Mouse (Mus musculus) MEL (cell line): Measurements from ENCODE around the gene Gfpt1. TPM values are rescaled to one million over a fixed set of nuclear protein-coding genes. Genes with fewer than 3 reads are reported as not detected.
A peak's percentile ranks its signal among the peaks of the same experiment; 100 is the strongest.

Experiments used
- DNase-seq: peaks from one replicate; pipeline ENCODE4 v3.0.0; 2011; ENCODE audit warnings: low read depth, low spot score
- H3K27ac ChIP-seq: 2 replicates; pipeline ENCODE4 v1.5.1; 2012; ENCODE audit warnings: low read depth, mild to moderate bottlenecking, control low read depth, low read length, moderate library complexity; ENCODE audit not compliant: control insufficient read depth
- H3K27me3 ChIP-seq, 2 experiments: fragments of 150-350 bp in 1 of 2; sonication (generic) in 1 of 2; 2 replicates each; pipeline ENCODE4 v1.6.1; 2012; ENCODE audit warnings: low read length in 2 of 2, mild to moderate bottlenecking in 2 of 2, improper control_type of control experiment in 1 of 2, moderate library complexity in 1 of 2; ENCODE audit not compliant: insufficient read depth in 2 of 2, control insufficient read depth in 1 of 2
- H3K36me3 ChIP-seq, 2 experiments: 2 replicates each; pipeline ENCODE4 v1.6.1; 2012 to 2014; ENCODE audit warnings: low read length in 2 of 2, improper control_type of control experiment in 1 of 2, inconsistent platforms in 1 of 2, mild to moderate bottlenecking in 1 of 2; ENCODE audit not compliant: insufficient read depth in 2 of 2, control insufficient read depth in 1 of 2
- H3K4me1 ChIP-seq, 2 experiments: fragments of 150-350 bp in 1 of 2; sonication (generic) in 1 of 2; 2 replicates each; pipeline ENCODE4 v1.6.1; 2012; ENCODE audit warnings: low read length in 2 of 2, improper control_type of control experiment in 1 of 2, mild to moderate bottlenecking in 1 of 2; ENCODE audit not compliant: insufficient read depth in 2 of 2, control insufficient read depth in 1 of 2
- H3K4me3 ChIP-seq, 2 experiments: fragments of 150-350 bp in 1 of 2; sonication (generic) in 1 of 2; 2 replicates each; pipeline ENCODE4 v1.5.1; 2012; ENCODE audit warnings: low read depth in 2 of 2, low read length in 2 of 2, mild to moderate bottlenecking in 2 of 2, moderate library complexity in 2 of 2, control low read depth in 1 of 2, improper control_type of control experiment in 1 of 2; ENCODE audit not compliant: control insufficient read depth in 1 of 2, insufficient read depth in 1 of 2
- H3K79me2 ChIP-seq: 2 replicates; pipeline ENCODE4 v1.6.1; 2012; ENCODE audit warnings: mild to moderate bottlenecking, low read length, moderate library complexity; ENCODE audit not compliant: control insufficient read depth, poor library complexity, insufficient read depth
- H3K9ac ChIP-seq: 2 replicates; pipeline ENCODE4 v1.6.1; 2012; ENCODE audit warnings: low read depth, mild to moderate bottlenecking, control low read depth, low read length, moderate library complexity; ENCODE audit not compliant: control insufficient read depth, poor library complexity, severe bottlenecking
- H3K9me3 ChIP-seq: fragments of 150-350 bp; sonication (generic); replicated peaks from 2 replicates; pipeline ENCODE4 v1.6.1; 2012; ENCODE audit warnings: mild to moderate bottlenecking, low read length, improper control_type of control experiment, moderate library complexity; ENCODE audit not compliant: insufficient read depth
- BHLHE40 ChIP-seq: IDR thresholded peaks from 2 replicates; pipeline ENCODE4 v1.6.1; 2012; ENCODE audit warnings: low read depth, mild to moderate bottlenecking, inconsistent platforms, low read length, improper control_type of control experiment, borderline replicate concordance
- CHD1 ChIP-seq: IDR thresholded peaks from 2 replicates; pipeline ENCODE4 v1.6.1; 2012; ENCODE audit warnings: low read depth, mild to moderate bottlenecking, inconsistent platforms, low read length, improper control_type of control experiment
- CHD2 ChIP-seq: IDR thresholded peaks from 2 replicates; pipeline ENCODE4 v1.6.1; 2011; ENCODE audit warnings: low read length, improper control_type of control experiment
- CTCF ChIP-seq, 3 experiments: IDR thresholded peaks in 2 of 3; conservative IDR thresholded peaks in 1 of 3; 2 replicates each; pipeline ENCODE4 v1.5.1; 2011 to 2012; ENCODE audit warnings: low read length in 3 of 3, low read depth in 2 of 3, mild to moderate bottlenecking in 2 of 3, improper control_type of control experiment in 1 of 3, inconsistent platforms in 1 of 3, mixed read lengths in 1 of 3, moderate library complexity in 1 of 3; ENCODE audit not compliant: control insufficient read depth in 1 of 3, insufficient read depth in 1 of 3, poor library complexity in 1 of 3, severe bottlenecking in 1 of 3
- E2F4 ChIP-seq: IDR thresholded peaks from 2 replicates; pipeline ENCODE4 v1.6.1; 2011; ENCODE audit warnings: low read depth, low read length, improper control_type of control experiment, borderline replicate concordance
- ELF1 ChIP-seq: IDR thresholded peaks from 2 replicates; pipeline ENCODE4 v1.6.1; 2014; ENCODE audit warnings: low read depth, mild to moderate bottlenecking, inconsistent platforms, low read length, improper control_type of control experiment, moderate library complexity
- ETS1 ChIP-seq: IDR thresholded peaks from 2 replicates; pipeline ENCODE4 v1.6.1; 2012; ENCODE audit warnings: low read depth, mild to moderate bottlenecking, inconsistent platforms, low read length, improper control_type of control experiment, moderate library complexity
- GABPA ChIP-seq: IDR thresholded peaks from 2 replicates; pipeline ENCODE4 v1.6.1; 2012; ENCODE audit warnings: low read depth, mild to moderate bottlenecking, inconsistent platforms, low read length, improper control_type of control experiment, moderate library complexity
- GATA1 ChIP-seq: IDR thresholded peaks from 2 replicates; pipeline ENCODE4 v1.6.1; 2011; ENCODE audit warnings: low read depth, low read length, improper control_type of control experiment
- HCFC1 ChIP-seq: IDR thresholded peaks from 2 replicates; pipeline ENCODE4 v1.6.1; 2012; ENCODE audit warnings: low read depth, mild to moderate bottlenecking, inconsistent platforms, low read length, improper control_type of control experiment, moderate library complexity
- JUND ChIP-seq: IDR thresholded peaks from 2 replicates; pipeline ENCODE4 v1.6.1; 2011; ENCODE audit warnings: low read depth, mild to moderate bottlenecking, improper control_type of control experiment, low read length
- KAT2A ChIP-seq: conservative IDR thresholded peaks from 2 replicates; pipeline ENCODE4 v1.6.1; 2012; ENCODE audit warnings: low read depth, low read length, improper control_type of control experiment, inconsistent platforms
- MAFK ChIP-seq: IDR thresholded peaks from 2 replicates; pipeline ENCODE4 v1.6.1; 2011; ENCODE audit warnings: low read depth, mild to moderate bottlenecking, low read length, improper control_type of control experiment, borderline replicate concordance
- MAZ ChIP-seq: IDR thresholded peaks from 2 replicates; pipeline ENCODE4 v1.6.1; 2012; ENCODE audit warnings: low read depth, mild to moderate bottlenecking, inconsistent platforms, low read length, improper control_type of control experiment
- MEF2A ChIP-seq: IDR thresholded peaks from 2 replicates; pipeline ENCODE4 v1.6.1; 2014; ENCODE audit warnings: low read depth, mild to moderate bottlenecking, inconsistent platforms, low read length, improper control_type of control experiment; ENCODE audit not compliant: poor library complexity, insufficient replicate concordance, severe bottlenecking; ENCODE audit errors: extremely low read depth
- MXI1 ChIP-seq: IDR thresholded peaks from 2 replicates; pipeline ENCODE4 v1.6.1; 2011; ENCODE audit warnings: mild to moderate bottlenecking, low read depth, low read length, improper control_type of control experiment
- MYB ChIP-seq: IDR thresholded peaks from 2 replicates; pipeline ENCODE4 v1.6.1; 2011; ENCODE audit warnings: mild to moderate bottlenecking, low read depth, low read length, improper control_type of control experiment
- MYC ChIP-seq: IDR thresholded peaks from 2 replicates; pipeline ENCODE4 v1.6.1; 2011; ENCODE audit warnings: low read depth, mild to moderate bottlenecking, low read length, improper control_type of control experiment, moderate library complexity
- NELFE ChIP-seq: IDR thresholded peaks from 2 replicates; pipeline ENCODE4 v1.6.1; 2011; ENCODE audit warnings: low read depth, low read length, improper control_type of control experiment
- NRF1 ChIP-seq: IDR thresholded peaks from 2 replicates; pipeline ENCODE4 v1.6.1; 2014; ENCODE audit warnings: low read depth, mild to moderate bottlenecking, inconsistent platforms, low read length, improper control_type of control experiment, moderate library complexity; ENCODE audit not compliant: poor library complexity, insufficient read depth, severe bottlenecking
- POLR2A ChIP-seq, 2 experiments: IDR thresholded peaks; 2 replicates each; pipeline ENCODE4 v1.6.1; 2011 to 2012; ENCODE audit warnings: low read length in 2 of 2, mild to moderate bottlenecking in 2 of 2, control low read depth in 1 of 2, improper control_type of control experiment in 1 of 2, low read depth in 1 of 2, moderate library complexity in 1 of 2; ENCODE audit not compliant: control insufficient read depth in 1 of 2, insufficient read depth in 1 of 2, poor library complexity in 1 of 2
- POLR2AphosphoS2 ChIP-seq: IDR thresholded peaks from 2 replicates; pipeline ENCODE4 v1.6.1; 2011; ENCODE audit warnings: low read length, improper control_type of control experiment
- POLR2AphosphoS5 ChIP-seq: IDR thresholded peaks from 2 replicates; pipeline ENCODE4 v1.6.1; 2012; ENCODE audit warnings: low read depth, borderline replicate concordance, mild to moderate bottlenecking, inconsistent platforms, low read length, moderate library complexity, mixed read lengths
- RAD21 ChIP-seq: IDR thresholded peaks from 2 replicates; pipeline ENCODE4 v1.6.1; 2011; ENCODE audit warnings: mild to moderate bottlenecking, low read depth, low read length, improper control_type of control experiment
- RCOR1 ChIP-seq: IDR thresholded peaks from 2 replicates; pipeline ENCODE4 v1.6.1; 2012; ENCODE audit warnings: low read depth, mild to moderate bottlenecking, inconsistent platforms, low read length, improper control_type of control experiment
- SIN3A ChIP-seq: IDR thresholded peaks from 2 replicates; pipeline ENCODE4 v1.6.1; 2012; ENCODE audit warnings: low read length, improper control_type of control experiment, inconsistent platforms
- SMC3 ChIP-seq: IDR thresholded peaks from 2 replicates; pipeline ENCODE4 v1.6.1; 2011; ENCODE audit warnings: low read depth, low read length, improper control_type of control experiment
- TAL1 ChIP-seq: IDR thresholded peaks from 2 replicates; pipeline ENCODE4 v1.6.1; 2012; ENCODE audit warnings: mild to moderate bottlenecking, inconsistent platforms, low read length, moderate library complexity, mixed read lengths
- UBTF ChIP-seq: IDR thresholded peaks from 2 replicates; pipeline ENCODE4 v1.6.1; 2012; ENCODE audit warnings: low read depth, mild to moderate bottlenecking, inconsistent platforms, low read length, improper control_type of control experiment, moderate library complexity, borderline replicate concordance; ENCODE audit not compliant: insufficient read depth
- USF1 ChIP-seq: IDR thresholded peaks from 2 replicates; pipeline ENCODE4 v1.6.1; 2014; ENCODE audit warnings: low read depth, mild to moderate bottlenecking, inconsistent platforms, low read length, improper control_type of control experiment, moderate library complexity
- ZC3H11A ChIP-seq: IDR thresholded peaks from 2 replicates; pipeline ENCODE4 v1.6.1; 2012; ENCODE audit warnings: low read depth, mild to moderate bottlenecking, inconsistent platforms, low read length, improper control_type of control experiment
- ZKSCAN1 ChIP-seq: IDR thresholded peaks from 2 replicates; pipeline ENCODE4 v1.6.1; 2012; ENCODE audit warnings: low read depth, mild to moderate bottlenecking, inconsistent platforms, low read length, improper control_type of control experiment, moderate library complexity
- ZMIZ1 ChIP-seq: IDR thresholded peaks from 2 replicates; pipeline ENCODE4 v1.6.1; 2012; ENCODE audit warnings: low read depth, mild to moderate bottlenecking, inconsistent platforms, low read length, improper control_type of control experiment, moderate library complexity
- ZNF384 ChIP-seq: IDR thresholded peaks from 2 replicates; pipeline ENCODE4 v1.6.1; 2012; ENCODE audit warnings: low read depth, mild to moderate bottlenecking, inconsistent platforms, low read length, improper control_type of control experiment
- polyA plus RNA-seq, 2 experiments: library from polyadenylated mRNA; stranded (reverse) in 1 of 2; unstranded in 1 of 2; fragments of >175 nt in 1 of 2; fragments of >200 nt in 1 of 2; gene quantifications; 2 replicates each; pipeline versions ENCODE4 v1.2.1 to v1.2.4; 2012; ENCODE audit warnings: low replicate concordance in 2 of 2, low read depth in 1 of 2; ENCODE audit not compliant: insufficient read length in 2 of 2, insufficient read depth in 1 of 2, missing spikeins in 1 of 2
- total RNA-seq: library from RNA; depleted of rRNA; stranded (reverse); fragments of 300-350 nt; gene quantifications from 2 replicates; pipeline ENCODE4 v1.2.3, GENCODE M21; 2012

Gfpt1 gene
- total and polyA plus RNA-seq, 3 experiments: 29.6 to 69.3 (median 33.5) TPM

GRCm38 (mm10) chr6:87138479-87138878 is 95.8 kb downstream of the Gfpt1 start (continued):
- peak; percentile 45; the same call in 1 of the 2 replicates for TF ChIP-seq GATA1
- TF ChIP-seq MAZ: no peak
- TF ChIP-seq, all 39 proteins: peak for 10

GRCm38 (mm10) chr6:87139796-87140553 is 97.3 kb downstream of the Gfpt1 start:
- peak; percentile 76 for DNase-seq
- peaks cover 0 to 12% of the 10 kb centered on the region in 2 experiments; a peak in 2 of 4 replicates for H3K4me1 ChIP-seq
- H3K27me3 ChIP-seq: peaks cover 12% of the 10 kb centered on the region in 2 experiments; a peak in 3 of 4 replicates
- H3K27ac ChIP-seq: no peak overlapping the region
- no peaks in the 10 kb centered on the region for H3K79me2 ChIP-seq
- no peaks in the 10 kb centered on the region for H3K9me3 ChIP-seq
- no peaks in the 10 kb centered on the region; a peak in 1 of 4 replicates for H3K36me3 ChIP-seq
- H3K9ac ChIP-seq: no peak overlapping the region
- H3K4me3 ChIP-seq: no peak overlapping the region
- no peak for TF ChIP-seq ZMIZ1
- no peak for TF ChIP-seq CHD1
- TF ChIP-seq POLR2AphosphoS2: no peak
- TF ChIP-seq ETS1: peak; percentile 94
- TF ChIP-seq HCFC1: 0 out of 2 replicates have a peak, but pooled peaks have one; percentile 35
- no peak for TF ChIP-seq POLR2AphosphoS5
- no peak for TF ChIP-seq TAL1
- no peak for TF ChIP-seq MYC
- no peak for TF ChIP-seq MYB
- no peak for TF ChIP-seq USF1
- peak in 1 of 2 experiments; percentile 33; a peak in 1 of 4 replicates for TF ChIP-seq POLR2A (IDR thresholded peaks at IDR 0.05; ENCODE audit: control insufficient read depth in 1 of 2, insufficient read depth in 1 of 2, low read depth in 1 of 2, low read length in 2 of 2, poor library complexity in 1 of 2)
- TF ChIP-seq E2F4: no peak
- no peak for TF ChIP-seq KAT2A
- TF ChIP-seq RAD21: no peak
- no peak for TF ChIP-seq RCOR1
- TF ChIP-seq CTCF (IDR thresholded peaks at IDR 0.05 in 2 of 3, conservative IDR thresholded peaks at IDR 0.05 in 1 of 3; ENCODE audit: control insufficient read depth in 1 of 3, insufficient read depth in 1 of 3, low read depth in 2 of 3, low read length in 3 of 3, poor library complexity in 1 of 3, severe bottlenecking in 1 of 3): no peak
- TF ChIP-seq MEF2A: no peak
- no peak for TF ChIP-seq ELF1
- TF ChIP-seq ZKSCAN1: no peak
- no peak for TF ChIP-seq JUND
- no peak for TF ChIP-seq BHLHE40
- TF ChIP-seq ZNF384: no peak
- 0 out of 2 replicates have a peak, but pooled peaks have one; percentile 32 for TF ChIP-seq NELFE
- no peak for TF ChIP-seq MXI1
- peak; percentile 61; the same call in 1 of the 2 replicates for TF ChIP-seq GATA1
- TF ChIP-seq SIN3A: no peak
- TF ChIP-seq ZC3H11A: no peak
- no peak for TF ChIP-seq GABPA
- no peak for TF ChIP-seq SMC3
- no peak for TF ChIP-seq MAZ
- TF ChIP-seq CHD2: no peak
- TF ChIP-seq UBTF: no peak
- no peak for TF ChIP-seq NRF1
- TF ChIP-seq MAFK: peak; percentile 91
